Mouse (Mus musculus): ENCODE results near the gene Dpf1. TPM values are rescaled to one million over a fixed set of nuclear protein-coding genes. Genes with fewer than 3 reads are reported as not detected.

Gene Dpf1
- polyA plus RNA-seq, 1 experiment from 2014 or later, result 6.2 TPM

DNA sequence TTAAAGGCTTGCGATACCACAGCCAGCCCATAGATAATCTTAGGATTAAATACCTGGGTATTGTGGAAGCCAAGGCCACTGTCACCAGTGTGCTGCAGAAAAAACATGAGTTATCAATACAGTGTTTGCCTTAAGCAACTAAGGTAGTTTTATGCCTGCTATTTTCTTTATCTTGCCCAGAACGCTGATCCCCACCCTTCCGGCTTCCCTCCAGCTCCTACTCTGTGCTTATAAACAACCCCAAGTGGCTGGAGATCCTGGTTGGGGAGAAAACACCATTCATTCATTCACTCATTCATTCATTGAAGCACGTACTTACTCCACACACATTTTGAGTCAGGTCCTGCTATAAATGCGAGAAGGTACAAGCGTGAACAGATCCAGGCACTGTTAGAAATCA, 19.2 kb upstream of the Dpf1 start:
- TF ChIP-seq CTCF (IDR thresholded peaks at IDR 0.05), result no peak
- ChIA-PET CTCF (no interaction called here), POLR2A (no interaction called here)
- H3K27me3 ChIP-seq, result no peaks in the 10 kb centered on the region
- in situ Hi-C loops (cut with MboI; ENCODE audit: low pct_unique_long_range_greater_than_20kb), result loop anchor here (5.0 kb wide), 1 partner anchor 37 kb away; the partner anchor contains the start of gene 2200002D01Rik
- DNase-seq (ENCODE audit: low read depth, low spot score) (no peak), ATAC-seq (no peak)

DNA sequence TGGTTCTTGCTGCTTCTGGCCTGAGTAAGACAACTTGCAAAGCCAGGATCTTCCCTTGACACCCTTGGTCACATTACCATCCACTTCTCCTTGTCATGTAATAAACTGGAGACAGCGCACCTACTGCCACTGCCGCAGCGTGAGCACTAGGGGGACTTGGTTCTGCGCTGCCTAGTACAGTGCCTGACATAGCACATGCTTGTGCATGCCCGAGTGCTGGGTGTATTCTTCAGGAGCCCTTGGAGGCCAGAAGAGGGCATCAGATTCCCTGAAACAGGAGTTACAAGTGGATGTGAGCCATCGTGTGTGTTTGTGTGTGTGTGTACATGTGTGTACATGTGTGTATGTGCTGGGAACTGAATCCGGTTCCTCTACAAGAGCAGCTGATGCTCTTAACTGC, 16.3 kb upstream of the Dpf1 start:
- ATAC-seq, result no peak
- DNase-seq (ENCODE audit: low read depth, low spot score), result no peak
- H3K27me3 ChIP-seq, result no peaks in the 10 kb centered on the region
- CTCF ChIA-PET, result no interaction called here
- in situ Hi-C loops (cut with MboI; ENCODE audit: low pct_unique_long_range_greater_than_20kb), result loop anchor here (5.0 kb wide), 1 partner anchor 105 kb away; the partner anchor contains the start of gene Psmd8
- POLR2A ChIA-PET, result interaction anchor here (0.6 kb wide), 1 partner anchor 167 kb away, joined by 3 read pairs; no protein-coding TSS in a partner anchor
- TF ChIP-seq CTCF (IDR thresholded peaks at IDR 0.05), result no peak

- CTCF ChIA-PET, result no interaction called here
- in situ Hi-C loops (cut with MboI; ENCODE audit: low pct_unique_long_range_greater_than_20kb), result loop anchor here (5.0 kb wide), 1 partner anchor 106 kb away; the partner anchor contains the start of gene Psmd8
- TF ChIP-seq CTCF (IDR thresholded peaks at IDR 0.05), result no peak
- DNase-seq (ENCODE audit: low read depth, low spot score) (no peak), ATAC-seq (no peak)
- H3K27me3 ChIP-seq, result no peaks in the 10 kb centered on the region
- POLR2A ChIA-PET, result interaction anchor here (0.6 to 1.1 kb wide), 2 partner anchors 41 to 166 kb away, joined by 3 to 4 read pairs; no protein-coding TSS in a partner anchor
Observed at GRCm38 (mm10) chr7:29288079-29288478, 15.7 kb upstream of the Dpf1 start.

DNA sequence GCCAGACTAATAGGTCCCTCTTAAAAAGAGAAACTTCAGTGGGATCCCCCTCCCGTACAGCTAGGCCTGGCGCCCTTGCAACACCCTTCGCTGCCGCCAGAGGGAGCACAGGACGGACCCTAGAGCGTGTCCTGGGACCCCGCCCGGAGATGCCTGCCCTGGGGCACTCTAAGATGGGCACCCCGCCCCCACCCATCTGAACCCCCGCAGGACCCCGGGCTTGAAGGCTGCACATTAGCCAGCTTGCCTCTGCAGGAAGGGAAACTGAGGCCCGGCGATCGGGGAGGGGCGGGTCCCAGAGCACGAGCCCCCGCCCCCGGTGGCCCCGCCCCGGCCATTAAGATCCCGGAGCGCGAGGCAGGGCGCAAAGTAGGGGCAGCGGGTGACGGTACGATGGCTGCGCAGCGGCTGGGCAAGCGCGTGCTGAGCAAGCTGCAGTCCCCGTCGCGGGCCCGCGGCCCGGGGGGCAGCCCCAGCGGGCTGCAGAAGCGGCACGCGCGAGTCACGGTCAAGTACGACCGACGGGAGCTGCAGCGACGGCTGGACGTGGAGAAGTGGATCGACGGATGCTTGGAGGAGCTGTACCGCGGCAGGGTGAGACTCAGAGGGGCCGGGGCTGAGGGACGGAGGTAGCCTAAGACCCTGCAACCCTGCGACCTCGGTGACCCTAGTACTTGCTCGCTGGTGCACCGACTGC, 14.7 kb upstream of the Dpf1 start, which contains the start of gene Ppp1r14a:
Ppp1r14a (plus strand) TSS at position 367 of the 697 bp plus-strand sequence.
- ChIA-PET POLR2A (interaction anchor here (1.1 to 1.6 kb wide), 2 partner anchors 9 to 42 kb away, joined by 4 to 9 read pairs; no protein-coding TSS in a partner anchor), CTCF (interaction anchor here (0.6 to 2.9 kb wide), 4 partner anchors 11 to 121 kb away, joined by 3 to 14 read pairs (median 4); partner anchors contain the start of gene 2200002D01Rik)
- in situ Hi-C loops (cut with MboI; ENCODE audit: low pct_unique_long_range_greater_than_20kb), result loop anchor here (5.0 kb wide), 1 partner anchor 107 kb away; the partner anchor contains the start of gene Psmd8
- no peak for DNase-seq (ENCODE audit: low read depth, low spot score)
- H3K27me3 ChIP-seq, result no peaks in the 10 kb centered on the region
- TF ChIP-seq CTCF (IDR thresholded peaks at IDR 0.05), result no peak
- peak; percentile 60 for ATAC-seq

- ChIA-PET CTCF (interaction anchor here (1.7 to 2.9 kb wide), 2 partner anchors 11 to 13 kb away, joined by 4 to 14 read pairs; no protein-coding TSS in a partner anchor), POLR2A (interaction anchor here (1.6 kb wide), 1 partner anchor 10 kb away, joined by 9 read pairs; no protein-coding TSS in a partner anchor)
- DNase-seq (ENCODE audit: low read depth, low spot score) (no peak), ATAC-seq (no peak)
- no peaks in the 10 kb centered on the region for H3K27me3 ChIP-seq
- no peak for TF ChIP-seq CTCF (IDR thresholded peaks at IDR 0.05)
- in situ Hi-C loops (cut with MboI; ENCODE audit: low pct_unique_long_range_greater_than_20kb), result loop anchor here (5.0 kb wide), 3 partner anchors 108 to 238 kb away; partner anchors contain the start of genes Psmd8 and Ryr1
Observed at GRCm38 (mm10) chr7:29289856-29290255, 13.9 kb upstream of the Dpf1 start.

DNA sequence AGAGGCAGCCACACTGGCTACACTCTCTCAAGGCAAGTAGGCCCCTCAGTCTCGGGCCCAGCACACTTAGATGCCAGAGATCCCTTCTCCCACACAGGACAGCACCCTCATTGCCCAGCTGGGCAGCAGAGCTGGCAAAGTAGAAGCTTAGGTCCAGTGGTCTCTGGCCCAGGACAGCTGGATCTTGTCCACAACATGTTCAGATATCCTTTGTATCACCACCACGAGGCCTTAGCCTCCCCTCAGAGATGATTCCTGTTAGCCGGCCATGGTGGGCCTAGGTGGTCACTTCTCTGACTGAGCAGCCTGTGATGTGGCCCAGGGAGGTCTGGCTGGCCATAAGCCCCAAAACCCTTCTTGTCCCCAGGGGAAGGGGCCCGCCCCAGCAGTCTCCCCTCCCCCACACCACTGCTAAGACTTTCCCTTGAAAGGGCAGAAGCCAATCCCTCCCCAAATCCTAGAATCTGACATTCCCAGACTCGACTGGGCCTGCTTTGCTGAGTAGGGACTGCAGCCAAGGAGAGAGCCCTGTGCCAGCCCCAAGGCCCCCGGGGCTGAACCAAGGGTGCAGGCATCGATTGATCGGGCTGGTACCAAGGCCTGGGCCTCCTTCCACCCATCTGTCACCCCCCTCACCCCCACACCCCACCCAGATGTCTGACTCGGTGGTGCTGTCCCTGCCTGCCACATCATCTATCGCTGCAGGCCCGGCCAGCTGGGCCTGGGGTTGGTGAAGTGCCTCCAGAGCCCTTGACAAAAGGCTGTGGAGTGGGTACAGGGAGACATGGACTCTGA, 12.9 kb upstream of the Dpf1 start:
- H3K27me3 ChIP-seq, result no peaks in the 10 kb centered on the region
- no peak for DNase-seq (ENCODE audit: low read depth, low spot score)
- ChIA-PET CTCF (interaction anchor here (0.9 to 3.2 kb wide), 4 partner anchors 10 to 111 kb away, joined by 4 to 14 read pairs (median 9); partner anchors contain the start of genes 2200002D01Rik and Psmd8), POLR2A (no interaction called here)
- in situ Hi-C loops (cut with MboI; ENCODE audit: low pct_unique_long_range_greater_than_20kb), result loop anchor here (5.0 kb wide), 2 partner anchors 164 to 239 kb away; partner anchors contain the start of gene Ryr1
- no peak for ATAC-seq
- TF ChIP-seq CTCF (IDR thresholded peaks at IDR 0.05), result no peak

- H3K27me3 ChIP-seq, result no peaks in the 10 kb centered on the region
- in situ Hi-C loops (cut with MboI; ENCODE audit: low pct_unique_long_range_greater_than_20kb), result loop anchor here (5.0 kb wide), 2 partner anchors 165 to 240 kb away; partner anchors contain the start of gene Ryr1
- ChIA-PET POLR2A (interaction anchor here (1.3 kb wide), 1 partner anchor 9 kb away, joined by 4 read pairs; no protein-coding TSS in a partner anchor), CTCF (interaction anchor here (0.8 to 3.2 kb wide), 5 partner anchors 10 to 112 kb away, joined by 3 to 14 read pairs (median 4); partner anchors contain the start of genes 2200002D01Rik and Psmd8)
- DNase-seq (ENCODE audit: low read depth, low spot score) (no peak), ATAC-seq (no peak)
- TF ChIP-seq CTCF (IDR thresholded peaks at IDR 0.05), result no peak
Observed at GRCm38 (mm10) chr7:29291616-29292457, 11.9 kb upstream of the Dpf1 start.

DNA sequence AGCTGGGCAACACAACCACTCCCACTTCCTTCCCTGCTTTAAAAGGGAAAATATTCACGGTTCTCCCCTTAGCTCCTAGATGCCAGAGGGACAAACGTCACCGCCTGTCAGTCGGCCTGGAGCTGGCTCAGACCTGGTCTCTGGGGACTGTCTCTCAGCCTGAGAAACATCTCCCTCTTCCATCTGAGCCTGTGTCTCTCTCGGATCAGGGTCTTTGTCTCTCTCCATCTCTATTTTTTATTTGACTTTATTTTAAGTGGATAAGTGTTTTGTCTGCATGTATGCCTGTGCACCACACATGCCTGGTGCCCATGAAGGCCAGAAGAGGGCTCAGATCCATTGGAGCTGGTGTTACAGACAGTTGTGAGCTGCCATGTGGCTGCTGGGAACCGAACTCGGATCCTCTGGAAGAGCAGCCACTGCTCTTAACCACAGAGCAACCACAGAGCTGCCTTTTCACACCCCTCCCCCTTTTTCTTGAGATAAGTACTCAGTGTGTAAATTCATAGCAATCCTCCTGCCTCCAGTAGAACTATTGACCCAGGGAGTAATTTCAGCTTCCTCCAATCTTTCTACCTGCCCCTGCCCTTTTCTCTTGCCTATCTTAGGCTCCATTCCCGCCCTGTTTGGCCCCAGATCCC, 11.2 kb upstream of the Dpf1 start:
- DNase-seq (ENCODE audit: low read depth, low spot score) (no peak), ATAC-seq (no peak)
- TF ChIP-seq CTCF (IDR thresholded peaks at IDR 0.05), result no peak
- in situ Hi-C loops (cut with MboI; ENCODE audit: low pct_unique_long_range_greater_than_20kb), result loop anchor here (5.0 kb wide), 2 partner anchors 165 to 240 kb away; partner anchors contain the start of gene Ryr1
- CTCF ChIA-PET, result interaction anchor here (2.0 to 3.2 kb wide), 2 partner anchors 9 to 46 kb away, joined by 9 to 14 read pairs; partner anchors contain the start of gene 2200002D01Rik
- no peaks in the 10 kb centered on the region for H3K27me3 ChIP-seq
- POLR2A ChIA-PET, result interaction anchor here (1.3 kb wide), 1 partner anchor 10 kb away, joined by 4 read pairs; no protein-coding TSS in a partner anchor

All from Patski (cell line).